8 mouse cellular contexts compared by ENCODE assay signal in genomic region chr3:153501333-153501877, GRCm38 (mm10).
DNase-seq lines count a peak whose midpoint lies in the region; ATAC-seq and TF ChIP-seq lines count a peak whose summit lies in the region.

No protein-coding gene starts in this region.

- H3K27me3 ChIP-seq in heart, embryonic 10.5 days (ENCODE audit: insufficient read depth, poor library complexity, severe bottlenecking), result no peaks in the 10 kb centered on the region
- no peaks in the 10 kb centered on the region for H3K27me3 ChIP-seq in spleen, adult 2 months (ENCODE audit: control insufficient read depth, insufficient read depth, low read length)

- TF ChIP-seq CTCF in spleen, adult 2 months (IDR thresholded peaks at IDR 0.05; ENCODE audit: extremely low read depth, insufficient read depth, insufficient read length, insufficient replicate concordance), result peak; percentile 56; the same call in 1 of the 2 replicates

- no peak overlapping the region for H3K4me3 ChIP-seq in heart, embryonic 10.5 days
- H3K4me3 ChIP-seq in spleen, adult 2 months (ENCODE audit: extremely low read depth, insufficient read depth, insufficient read length), result no peak overlapping the region

- 59% methylated on average over 3 of the region's 3 CpGs for WGBS in heart, embryonic 10.5 days
- 71% methylated on average over 3 of the region's 3 CpGs for WGBS in spleen, adult 2 months

- no peak for TF ChIP-seq POLR2A in spleen, adult 2 months (IDR thresholded peaks at IDR 0.05; ENCODE audit: low read depth, low read length)

- H3K4me1 ChIP-seq in heart, embryonic 10.5 days, result no peaks in the 10 kb centered on the region
- no peaks in the 10 kb centered on the region for H3K4me1 ChIP-seq in spleen, adult 2 months (ENCODE audit: control insufficient read depth, insufficient read depth, insufficient read length)

- no peak overlapping the region for H3K27ac ChIP-seq in heart, embryonic 10.5 days
- no peak overlapping the region for H3K27ac ChIP-seq in spleen, adult 2 months (ENCODE audit: insufficient read depth, low read length)

- no peaks in the 10 kb centered on the region for H3K9me3 ChIP-seq in heart, embryonic 10.5 days

- intact Hi-C loops in gastrocnemius, postnatal 36 days (cut with DNase I), result loop anchor here (5.0 kb wide), 1 partner anchor 719 kb away; no protein-coding TSS in a partner anchor

- peak; percentile 95 for ATAC-seq in megakaryocyte progenitor cell, adult 5-6 weeks (replicated peaks; ENCODE audit: poor library complexity)

- peak; percentile 7 to 64 for DNase-seq in heart, adult 18-20 months
- DNase-seq in heart, embryonic 10.5 days (ENCODE audit: low spot score), result no peak
- DNase-seq in ZHBTc4 (ENCODE audit: low read depth, low spot score), result peak; percentile 83
- peak; percentile 71 to 73 for DNase-seq in cerebellum, postnatal 36 days
- peak; percentile 22 to 42 for DNase-seq in gastrocnemius, postnatal 36 days
- peak; percentile 68 to 96 for DNase-seq in layer of hippocampus, postnatal 25 days (ENCODE audit: extremely low spot score in 1 of 2, low spot score in 1 of 2)
- DNase-seq in spleen, adult 2 months (ENCODE audit: low read depth in 1 of 2, low spot score in 2 of 2), result peak in 1 of 2 experiments; percentile 26

- H3K36me3 ChIP-seq in heart, embryonic 10.5 days, result 0 out of 2 replicates have a peak, but pooled peaks cover 4% of the 10 kb centered on the region
- no peaks in the 10 kb centered on the region for H3K36me3 ChIP-seq in spleen, adult 2 months (ENCODE audit: control insufficient read depth, insufficient read depth, low read length)
